Mouse (Mus musculus) lung, adult 18-20 months (tissue): Measurements from ENCODE around the gene Rln1.

Source experiments
- DNase-seq, 2 experiments: peaks; one replicate each; pipeline ENCODE4 v3.0.0; 2022; ENCODE audit warnings: mixed read lengths in 2 of 2

The Rln1 gene

GRCm38 (mm10) chr19:29291532-29291931 is 42.9 kb downstream of the Rln1 start:
- DNase-seq = peak; percentile 18 to 34

GRCm38 (mm10) chr19:29287863-29288262 is 46.6 kb downstream of the Rln1 start:
- DNase-seq = no peak

DNA sequence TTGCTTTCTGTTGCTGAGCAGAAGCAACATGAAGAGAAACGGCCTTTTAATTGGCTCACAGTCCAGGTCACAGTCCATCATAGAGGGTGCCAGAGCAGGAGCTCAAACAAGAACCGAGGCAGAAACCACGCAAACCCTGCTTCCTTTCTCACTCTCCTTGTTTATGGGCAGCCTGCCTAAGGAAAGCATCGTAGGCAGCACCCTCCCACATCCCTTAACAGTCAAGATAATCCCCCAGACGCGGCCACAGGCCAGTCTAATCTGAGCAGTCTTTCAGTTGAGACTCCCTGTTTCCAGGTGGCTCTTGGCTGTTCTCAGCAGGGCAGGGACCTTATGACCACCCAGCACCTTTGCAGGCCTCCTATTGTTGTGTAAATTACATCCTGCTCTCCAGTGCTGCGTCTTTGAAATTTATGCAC is 49.0 kb downstream of the Rln1 start:
- no peak for DNase-seq
